In the genomic region with DNA sequence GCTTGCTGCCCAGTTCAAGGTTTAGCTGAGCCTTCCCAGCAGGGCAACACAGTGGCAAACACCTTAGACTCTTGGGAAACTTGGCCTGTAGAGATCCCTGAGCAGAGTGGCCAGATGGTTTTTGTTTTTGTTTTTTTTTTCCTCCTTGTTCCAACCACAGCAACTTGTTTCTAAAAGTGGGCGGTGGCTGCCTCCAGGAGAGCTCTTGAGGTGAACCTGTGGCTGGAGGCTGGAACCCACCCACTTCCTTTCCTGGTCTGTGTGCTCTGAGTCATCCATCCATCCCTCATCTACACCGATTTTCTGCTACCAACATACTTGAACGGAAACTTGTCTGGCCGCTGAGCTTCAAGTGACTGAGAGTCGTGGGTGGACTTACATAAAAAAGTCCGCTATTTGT, we compare ENCODE assay signal across 12 mouse cellular contexts.
DNase-seq lines count a peak whose midpoint lies in the region; ATAC-seq and TF ChIP-seq lines count a peak whose summit lies in the region.
"Had no signal": no experiment of that assay in that cellular context is flagged by ENCODE, and none has a peak within 500 bp of the region (broad histone marks: within the 10 kb centered on the region; RNA-seq: fewer than 3 reads in every experiment).

No protein-coding gene starts in this region.

- H3K4me1 ChIP-seq in liver, adult 2 months (ENCODE audit: control insufficient read depth, insufficient read depth, low read length) = no peaks in the 10 kb centered on the region

- H3K27ac ChIP-seq in liver, adult 2 months (replicated peaks; ENCODE audit: insufficient read depth, low read depth, low read length) = no peak overlapping the region
- no peak overlapping the region for H3K27ac ChIP-seq in layer of hippocampus, adult 2 months

- H3K9ac ChIP-seq in liver, adult 2 months (ENCODE audit: low read depth, low read length) = no peak overlapping the region

- no peaks in the 10 kb centered on the region for H3K36me3 ChIP-seq in liver, adult 2 months (ENCODE audit: control insufficient read depth, insufficient read depth, low read length)

- ATAC-seq in common myeloid progenitor, adult 5-6 weeks (replicated peaks; ENCODE audit: low read depth, poor library complexity, severe bottlenecking) = peak; percentile 82
- ATAC-seq in megakaryocyte, adult 5-6 weeks (ENCODE audit: poor library complexity, severe bottlenecking) = peak; percentile 60

- H3K27me3 ChIP-seq in liver, adult 2 months (ENCODE audit: control insufficient read depth, insufficient read depth, low read length) = no peaks in the 10 kb centered on the region

- 84% methylated on average over 6 of the region's 6 CpGs for WGBS in liver, adult 2 months

- H3K4me3 ChIP-seq in liver, adult 2 months (ENCODE audit: insufficient read depth, low read depth, low read length) = no peak overlapping the region
- no peak overlapping the region for H3K4me3 ChIP-seq in layer of hippocampus, adult 2 months
- H3K4me3 ChIP-seq: erythroblast, embryonic 14.5 days had no signal

- no peak for TF ChIP-seq CTCF in liver, adult 2 months (IDR thresholded peaks at IDR 0.05; ENCODE audit: low read depth, low read length)
- TF ChIP-seq CTCF in layer of hippocampus, adult 2 months (conservative IDR thresholded peaks at IDR 0.05) = no peak

- DNase-seq in liver, adult 2 months (ENCODE audit: extremely low read depth, low read depth, low spot score) = peak; percentile 12
- no peak for DNase-seq in liver
- DNase-seq in CD4-positive helper T cell, adult 2 months (ENCODE audit: low read depth, low spot score) = peak; percentile 82
- DNase-seq in layer of hippocampus, adult 2 months (ENCODE audit: low spot score in 2 of 2) = no peak
- no peak for DNase-seq in adrenal gland, postnatal 25 days
- DNase-seq in urinary bladder, postnatal 25 days (ENCODE audit: low spot score) = no peak
- DNase-seq: adrenal gland, adult 2 months; cerebellum, postnatal 14 days; gastrocnemius, postnatal 10 days had no signal

- TF ChIP-seq POLR2A in liver, adult 2 months (IDR thresholded peaks at IDR 0.05; ENCODE audit: extremely low read depth, insufficient read depth, low read length) = no peak

- no peaks in the 10 kb centered on the region for H3K79me2 ChIP-seq in liver, adult 2 months (ENCODE audit: control insufficient read depth, insufficient read depth, low read length)

Comparison
In these comparisons a context has a peak if more than half of its experiments do, and no peak if none do; other contexts are left out.
1. DNase-seq: peak in liver, adult 2 months (single experiment) and CD4-positive helper T cell, adult 2 months (single experiment); none in liver (single experiment), layer of hippocampus, adult 2 months (0 of 2), adrenal gland, postnatal 25 days (single experiment) and urinary bladder, postnatal 25 days (single experiment).